Mouse (Mus musculus) heart, postnatal 25 days (tissue): ENCODE measurements at regions not wholly inside any gene's neighbourhood (a gene's known extent, or its start where the extent isn't known, plus 50 kb on each side); places are given as distances from the start of the nearest gene placed in this dataset.
A peak's percentile ranks its signal among the peaks of the same experiment; 100 is the strongest.

Experiments used
- DNase-seq: peaks from one replicate; pipeline ENCODE4 v3.0.0; 2022; ENCODE audit warnings: low spot score
- intact Hi-C: fragments of 180-260 bp; cut with DNase I; formaldehyde crosslinking; loops from one replicate; pipeline ENCODE4 v1.15.1; 2025

GRCm38 (mm10) chr11:44204384-44204783, 195.5 kb upstream of the Il12b start:
- intact Hi-C loops = loop anchor here (10.0 kb wide), 1 partner anchor 370 kb away; no protein-coding TSS in a partner anchor

GRCm38 (mm10) chr11:44206866-44207265, 193.0 kb upstream of the Il12b start:
- intact Hi-C loops = loop anchor here (10.0 kb wide), 1 partner anchor 372 kb away; no protein-coding TSS in a partner anchor
- no peak for DNase-seq

More at GRCm38 (mm10) chr11:44204384-44204783, 195.5 kb upstream of the Il12b start:
- no peak for DNase-seq

- intact Hi-C loops = no loop called here
- no peak for DNase-seq
Measured at GRCm38 (mm10) chr11:44211871-44212441, 187.9 kb upstream of the Il12b start.

GRCm38 (mm10) chr11:44214095-44214494, 185.8 kb upstream of the Il12b start:
- DNase-seq = no peak
- intact Hi-C loops = no loop called here

- DNase-seq = no peak
- intact Hi-C loops = no loop called here
Measured at GRCm38 (mm10) chr11:44216346-44216745, 183.5 kb upstream of the Il12b start.

- intact Hi-C loops = no loop called here
- DNase-seq = no peak
Measured at GRCm38 (mm10) chr11:44219971-44220370, 179.9 kb upstream of the Il12b start.

GRCm38 (mm10) chr11:44229996-44230395, 169.9 kb upstream of the Il12b start:
- intact Hi-C loops = no loop called here
- DNase-seq = peak; percentile 6

GRCm38 (mm10) chr11:44235456-44235855, 164.4 kb upstream of the Il12b start:
- intact Hi-C loops = no loop called here
- no peak for DNase-seq

- intact Hi-C loops = no loop called here
- no peak for DNase-seq
Measured at GRCm38 (mm10) chr11:44238051-44238450, 161.8 kb upstream of the Il12b start.

GRCm38 (mm10) chr11:44238598-44238997, 161.3 kb upstream of the Il12b start:
- DNase-seq = peak; percentile 6

GRCm38 (mm10) chr11:44243184-44243583, 156.7 kb upstream of the Il12b start:
- DNase-seq = peak; percentile 24
- intact Hi-C loops = loop anchor here (2.0 to 10.0 kb wide), 3 partner anchors 46 to 408 kb away; no protein-coding TSS in a partner anchor

More at GRCm38 (mm10) chr11:44238598-44238997, 161.3 kb upstream of the Il12b start:
- intact Hi-C loops = no loop called here

GRCm38 (mm10) chr11:44251821-44252220, 148.0 kb upstream of the Il12b start:
- intact Hi-C loops = no loop called here
- no peak for DNase-seq

GRCm38 (mm10) chr11:44260376-44261111, 139.3 kb upstream of the Il12b start:
- DNase-seq = no peak
- intact Hi-C loops = no loop called here

GRCm38 (mm10) chr11:44261657-44262056, 138.2 kb upstream of the Il12b start:
- intact Hi-C loops = no loop called here
- no peak for DNase-seq

GRCm38 (mm10) chr11:44262571-44262970, 137.3 kb upstream of the Il12b start:
- no peak for DNase-seq
- intact Hi-C loops = no loop called here

GRCm38 (mm10) chr11:44272268-44272667, 127.6 kb upstream of the Il12b start:
- no peak for DNase-seq
- intact Hi-C loops = no loop called here

- DNase-seq = no peak
- intact Hi-C loops = no loop called here
Measured at GRCm38 (mm10) chr11:44278521-44279208, 121.2 kb upstream of the Il12b start.

GRCm38 (mm10) chr11:44285961-44286360, 113.9 kb upstream of the Il12b start:
- DNase-seq = no peak
- intact Hi-C loops = no loop called here

GRCm38 (mm10) chr11:44288825-44289224, 111.0 kb upstream of the Il12b start:
- intact Hi-C loops = no loop called here
- DNase-seq = no peak

- intact Hi-C loops = no loop called here
- DNase-seq = no peak
Measured at GRCm38 (mm10) chr11:44303786-44304185, 96.1 kb upstream of the Il12b start.

- DNase-seq = no peak
- intact Hi-C loops = no loop called here
Measured at GRCm38 (mm10) chr11:44316061-44316460, 83.8 kb upstream of the Il12b start.
